Mouse (Mus musculus) limb, embryonic 10.5 days (tissue): ENCODE data around the gene Kcnh6. TPM values are rescaled to one million over a fixed set of nuclear protein-coding genes. Genes with fewer than 3 reads are reported as not detected.

Experiments
- polyA plus RNA-seq: library from polyadenylated mRNA; unstranded; fragments of >200 nt; fragmentation: Nextera tagmentation; extraction: Ambion mirVana; gene quantifications from 2 replicates; pipeline ENCODE4 v1.2.1, GENCODE M21; 2016

Gene Kcnh6
- polyA plus RNA-seq, 1 experiment from 2014 or later: 0.36 TPM

Other genes with a start within 250 kb of the Kcnh6 start
- gene Cyb561, start 54.8 kb upstream of the Kcnh6 start, polyA plus RNA-seq: 6.2 and 7.1 TPM in 2 replicates
- 0.08 and 0.16 TPM in 2 replicates for gene Ace, start 40.2 kb upstream of the Kcnh6 start, polyA plus RNA-seq
- not detected in 2 replicates for gene Ace3, start 13.4 kb upstream of the Kcnh6 start, polyA plus RNA-seq
- 85.5 and 95.1 TPM in 2 replicates for gene Dcaf7, start 28.7 kb downstream of the Kcnh6 start, polyA plus RNA-seq
- gene Taco1, start 57.9 kb downstream of the Kcnh6 start, polyA plus RNA-seq: 14.3 and 14.6 TPM in 2 replicates
- gene Map3k3, start 76.5 kb downstream of the Kcnh6 start, polyA plus RNA-seq: 21.6 and 23.3 TPM in 2 replicates
- 1.0 TPM in 1 of 2 replicates, not detected in the other for gene Gm10840, start 152.7 kb downstream of the Kcnh6 start, polyA plus RNA-seq
- 603 and 638 TPM in 2 replicates for gene Limd2, start 152.7 kb downstream of the Kcnh6 start, polyA plus RNA-seq
- 37.8 and 45.3 TPM in 2 replicates for gene Strada, start 194.0 kb downstream of the Kcnh6 start, polyA plus RNA-seq
- gene Ccdc47, start 208.2 kb downstream of the Kcnh6 start, polyA plus RNA-seq: 57.4 and 60.1 TPM in 2 replicates
- gene Ddx42, start 208.8 kb downstream of the Kcnh6 start, polyA plus RNA-seq: 94.9 and 108 TPM in 2 replicates
- 85.6 and 91.1 TPM in 2 replicates for gene Ftsj3, start 248.0 kb downstream of the Kcnh6 start, polyA plus RNA-seq
- 415 and 441 TPM in 2 replicates for gene Psmc5, start 248.0 kb downstream of the Kcnh6 start, polyA plus RNA-seq